Mouse (Mus musculus) lung, postnatal 25 days (tissue): ENCODE data around the gene Tecta.

ENCODE experiments used
- DNase-seq: peaks from one replicate; pipeline ENCODE4 v3.0.0; 2022; ENCODE audit warnings: low spot score

Gene Tecta

GRCm38 (mm10) chr9:42320616-42321015, 79.1 kb downstream of the Tecta start:
- DNase-seq, result no peak

- DNase-seq, result no peak
Observed at GRCm38 (mm10) chr9:42318455-42318987, 81.2 kb downstream of the Tecta start.

- no peak for DNase-seq
Observed at GRCm38 (mm10) chr9:42317337-42317736, 82.4 kb downstream of the Tecta start.

- DNase-seq, result peak; percentile 6
Observed at GRCm38 (mm10) chr9:42315816-42316215, 83.9 kb downstream of the Tecta start.

- no peak for DNase-seq
Observed at GRCm38 (mm10) chr9:42314959-42315358, 84.8 kb downstream of the Tecta start.

GRCm38 (mm10) chr9:42314388-42314787, 85.3 kb downstream of the Tecta start:
- DNase-seq, result no peak

- no peak for DNase-seq
Observed at GRCm38 (mm10) chr9:42313872-42314271, 85.9 kb downstream of the Tecta start.

GRCm38 (mm10) chr9:42311311-42311710, 88.4 kb downstream of the Tecta start:
- no peak for DNase-seq

GRCm38 (mm10) chr9:42303894-42304293, 95.8 kb downstream of the Tecta start:
- no peak for DNase-seq

- no peak for DNase-seq
Observed at GRCm38 (mm10) chr9:42301082-42301633, 98.6 kb downstream of the Tecta start.

GRCm38 (mm10) chr9:42296297-42296922, 103.3 kb downstream of the Tecta start:
- DNase-seq, result no peak

- no peak for DNase-seq
Observed at GRCm38 (mm10) chr9:42294131-42294530, 105.6 kb downstream of the Tecta start.

GRCm38 (mm10) chr9:42293596-42293995, 106.1 kb downstream of the Tecta start:
- no peak for DNase-seq

- no peak for DNase-seq
Observed at GRCm38 (mm10) chr9:42293051-42293450, 106.7 kb downstream of the Tecta start.

GRCm38 (mm10) chr9:42279676-42280075, 120.1 kb downstream of the Tecta start:
- peak; percentile 30 for DNase-seq
